8 mouse cellular contexts compared by ENCODE assay signal in the genomic region with DNA sequence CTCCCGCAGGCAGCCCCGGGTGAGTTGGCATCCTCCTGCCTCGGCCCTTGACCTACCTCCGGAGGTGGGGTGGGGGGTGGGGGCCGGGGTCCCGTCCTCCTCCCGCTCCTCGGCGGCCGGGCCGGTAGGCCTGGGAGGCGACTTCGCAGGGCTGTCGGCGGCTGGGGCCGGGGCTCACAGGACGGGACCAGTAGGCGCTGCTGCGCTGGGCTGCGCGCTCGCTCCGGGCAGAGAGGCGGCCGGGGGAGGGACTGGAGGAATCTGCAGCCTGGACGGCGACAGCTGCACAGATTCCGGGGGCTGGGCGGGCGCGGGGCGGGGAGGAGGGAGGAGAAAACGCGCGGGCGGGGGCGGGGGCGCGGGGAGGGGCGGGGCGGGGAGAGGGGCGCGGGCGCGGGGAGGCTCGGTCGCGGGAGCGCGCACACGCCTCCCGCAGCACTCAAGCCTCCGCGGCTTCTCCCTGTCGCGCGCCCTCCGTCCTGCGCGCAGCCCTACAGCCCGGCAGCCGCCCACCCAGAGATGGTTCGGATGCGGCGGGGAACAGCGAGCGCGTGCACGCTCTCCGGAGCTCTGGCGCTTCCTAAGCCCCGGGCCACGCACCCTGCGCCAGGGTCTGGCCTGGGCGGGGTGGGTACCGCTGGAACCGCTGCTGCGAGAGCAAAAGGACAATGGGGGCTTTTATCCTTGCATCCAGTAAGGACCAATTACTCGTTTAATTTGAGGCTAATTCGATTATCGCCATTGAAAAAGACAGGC. TPM values are rescaled to one million over a fixed set of nuclear protein-coding genes. Genes with fewer than 3 reads are reported as not detected.
DNase-seq lines count a peak whose midpoint lies in the region; ATAC-seq lines count a peak whose summit lies in the region.

Gene Sptbn1 (minus strand): TSS at position 284 of the 756 bp plus-strand sequence.

- no peak within 1 kb of the TSS for H3K27ac ChIP-seq in macrophage

- ATAC-seq in inflammation-experienced regulatory T-cells, adult 6 months: peak; percentile 50

- peak; percentile 91 to 96 for DNase-seq in adrenal gland, adult (ENCODE audit: inconsistent age in 2 of 2, low spot score in 1 of 2)
- DNase-seq in embryo, embryonic 11 days: peak; percentile 95
- DNase-seq in gastrocnemius, postnatal 25 days: peak; percentile 90
- DNase-seq in left cerebral cortex, adult 8-10 months (ENCODE audit: low spot score in 2 of 2): peak; percentile 72 to 85
- peak; percentile 90 for DNase-seq in right cerebral cortex, adult 18-20 months
- DNase-seq in urinary bladder, postnatal 14 days (ENCODE audit: low spot score): peak; percentile 83

- H3K4me3 ChIP-seq in macrophage (ENCODE audit: inconsistent target): peak within 1 kb of the TSS; percentile 18; the same call in 1 of the 2 replicates

- H3K79me2 ChIP-seq in macrophage (ENCODE audit: inconsistent target): no peaks in the 10 kb centered on the region

- H3K36me3 ChIP-seq in macrophage (ENCODE audit: inconsistent target): no peaks in the 10 kb centered on the region

- under 1% methylated on average over 57 of the region's 81 CpGs for WGBS in macrophage (ENCODE audit: missing documents)

RNA-seq across cellular contexts. Expression of gene Sptbn1, which starts in this region (rescaled TPM):
- 100 to 1,000 TPM; 126 to 130 TPM for total RNA-seq in gastrocnemius, postnatal 25 days (2021)
- 100 to 1,000 TPM in 1 of 3 experiments, 10 to 100 TPM in 2; 72.4 to 101 (median 89.7) TPM for polyA plus RNA-seq in inflammation-experienced regulatory T-cells, adult 6 months (2017; shearing (Covaris generic))
- 100 to 1,000 TPM; 544 to 579 (median 556) TPM for total RNA-seq in left cerebral cortex, adult 8-10 months (2022)
- 100 to 1,000 TPM in 8 of 26 experiments, 10 to 100 TPM in 16, 1 to 10 TPM in 2; 5.7 to 122 (median 78.7) TPM for total RNA-seq in macrophage (2018; cell fraction: chromatin; rRNA removed)
- 10 to 100 TPM; 23.8 to 61.1 (median 46.9) TPM for total RNA-seq in macrophage (2018; cell fraction: cytosol; rRNA removed)
- 100 to 1,000 TPM in 2 of 26 experiments, 10 to 100 TPM in 24; 22.1 to 138 (median 75.1) TPM for total RNA-seq in macrophage (2018; cell fraction: nucleus; rRNA removed)
- polyA plus RNA-seq in macrophage (2018): 27.7 to 40.5 TPM (median 32.5 TPM) in 3 replicates

Comparison
In these comparisons a context has a peak if more than half of its experiments do, and no peak if none do; other contexts are left out.
1. RNA of gene Sptbn1 (total RNA-seq): 544 to 579 TPM in left cerebral cortex, adult 8-10 months; 126 to 130 TPM in gastrocnemius, postnatal 25 days; every median in the first group is over 4 times any median in the second.
2. Peak in every context shown above with its lines, with median percentiles within 50 percentile points of each other: DNase-seq.